Mouse (Mus musculus): ENCODE results near the gene Ppp1r27. TPM values are rescaled to one million over a fixed set of nuclear protein-coding genes. Genes with fewer than 3 reads are reported as not detected.

Gene Ppp1r27
- total RNA-seq, 2 experiments from 2014 or later: 0.60 TPM; not detected in 1

Other genes with a start within 250 kb of the Ppp1r27 start
- gene Actg1, start 202.6 kb downstream of the Ppp1r27 start, total RNA-seq (2021): 100 to 1,000 TPM; 691 to 703 TPM
- not detected for gene Fscn2, start 189.6 kb downstream of the Ppp1r27 start, total RNA-seq (2021)
- 10 to 100 TPM; 21.3 to 24.3 TPM for gene Faap100, start 172.4 kb downstream of the Ppp1r27 start, total RNA-seq (2021)
- 10 to 100 TPM; 53.9 to 59.6 TPM for gene Nploc4, start 113.4 kb downstream of the Ppp1r27 start, total RNA-seq (2021)
- 1 to 10 TPM in 1 of 2 experiments, under 1 TPM in 1; 0.24 to 2.3 TPM for gene Tspan10, start 108.5 kb downstream of the Ppp1r27 start, total RNA-seq (2021)
- under 1 TPM in 1 of 2 experiments, not detected in 1; 0.32 TPM for gene Pde6g, start 97.6 kb downstream of the Ppp1r27 start, total RNA-seq (2021)
- gene Oxld1, start 93.1 kb downstream of the Ppp1r27 start, total RNA-seq (2021): 10 to 100 TPM; 33.5 to 35.2 TPM
- 1 to 10 TPM; 6.4 to 7.9 TPM for gene Ccdc137, start 93.0 kb downstream of the Ppp1r27 start, total RNA-seq (2021)
- gene Arl16, start 83.5 kb downstream of the Ppp1r27 start, total RNA-seq (2021): 10 to 100 TPM; 13.6 to 16.5 TPM
- gene Mrpl12, start 66.5 kb downstream of the Ppp1r27 start, total RNA-seq (2021): 100 to 1,000 TPM; 227 to 233 TPM
- 10 to 100 TPM; 24.8 to 25.0 TPM for gene Slc25a10, start 59.3 kb downstream of the Ppp1r27 start, total RNA-seq (2021)
- gene Gcgr, start 20.4 kb downstream of the Ppp1r27 start, total RNA-seq (2021): 1 to 10 TPM; 2.4 to 3.1 TPM
- gene Mcrip1, start 1.4 kb downstream of the Ppp1r27 start, total RNA-seq (2021): 10 to 100 TPM; 70.5 to 72.7 TPM
- 100 to 1,000 TPM; 306 to 311 TPM for gene P4hb, start 22.1 kb upstream of the Ppp1r27 start, total RNA-seq (2021)
- gene Arhgdia, start 30.5 kb upstream of the Ppp1r27 start, total RNA-seq (2021): 100 to 1,000 TPM; 236 to 257 TPM
- gene Alyref, start 47.2 kb upstream of the Ppp1r27 start, total RNA-seq (2021): 10 to 100 TPM; 86.1 to 88.3 TPM
- 100 to 1,000 TPM in 1 of 2 experiments, 10 to 100 TPM in 1; 95.1 to 105 TPM for gene Anapc11, start 47.3 kb upstream of the Ppp1r27 start, total RNA-seq (2021)
- under 1 TPM; 0.55 to 0.98 TPM for gene Npb, start 57.3 kb upstream of the Ppp1r27 start, total RNA-seq (2021)
- gene Pcyt2, start 66.8 kb upstream of the Ppp1r27 start, total RNA-seq (2021): 10 to 100 TPM; 39.7 to 45.8 TPM
- 10 to 100 TPM; 11.9 to 12.5 TPM for gene Sirt7, start 74.1 kb upstream of the Ppp1r27 start, total RNA-seq (2021)
- 10 to 100 TPM; 24.2 to 27.0 TPM for gene Mafg, start 82.5 kb upstream of the Ppp1r27 start, total RNA-seq (2021)
- 1 to 10 TPM; 4.8 to 5.5 TPM for gene Pycr1, start 92.6 kb upstream of the Ppp1r27 start, total RNA-seq (2021)
- 10 to 100 TPM; 38.0 to 41.6 TPM for gene Myadml2, start 97.0 kb upstream of the Ppp1r27 start, total RNA-seq (2021)
- gene Notum, start 110.0 kb upstream of the Ppp1r27 start, total RNA-seq (2021): under 1 TPM in 1 of 2 experiments, not detected in 1; 0.12 TPM
- gene Aspscr1, start 121.8 kb upstream of the Ppp1r27 start, total RNA-seq (2021): 10 to 100 TPM; 52.8 to 53.0 TPM
- gene Cenpx, start 162.6 kb upstream of the Ppp1r27 start, total RNA-seq (2021): 10 to 100 TPM; 38.1 to 40.6 TPM
- gene Lrrc45, start 162.8 kb upstream of the Ppp1r27 start, total RNA-seq (2021): 10 to 100 TPM in 1 of 2 experiments, 1 to 10 TPM in 1; 9.7 to 10.1 TPM
- 1 to 10 TPM; 1.4 to 1.7 TPM for gene Rac3, start 170.3 kb upstream of the Ppp1r27 start, total RNA-seq (2021)
- 1 to 10 TPM; 3.2 to 4.1 TPM for gene Dcxr, start 176.1 kb upstream of the Ppp1r27 start, total RNA-seq (2021)
- gene Cbr2, start 181.0 kb upstream of the Ppp1r27 start, total RNA-seq (2021): 10 to 100 TPM in 1 of 2 experiments, 1 to 10 TPM in 1; 8.3 to 14.4 TPM
- 10 to 100 TPM; 20.1 to 21.0 TPM for gene Hmga1b, start 211.7 kb upstream of the Ppp1r27 start, total RNA-seq (2021)
- 10 to 100 TPM; 12.2 to 12.5 TPM for gene Rfng, start 233.1 kb upstream of the Ppp1r27 start, total RNA-seq (2021)
- 10 to 100 TPM; 61.7 to 69.1 TPM for gene Gps1, start 233.1 kb upstream of the Ppp1r27 start, total RNA-seq (2021)
- 10 to 100 TPM; 33.1 to 34.8 TPM for gene Dus1l, start 245.3 kb upstream of the Ppp1r27 start, total RNA-seq (2021)

Measured in heart, postnatal 10 days (tissue).